Mouse (Mus musculus) natural killer cell, adult 2 months (primary cell): ENCODE data around the gene Jdp2.
A peak's percentile ranks its signal among the peaks of the same experiment; 100 is the strongest.

ENCODE experiments used
- DNase-seq, 2 experiments: peaks; one replicate each; pipeline ENCODE4 v3.0.0; 2022; ENCODE audit warnings: low spot score in 2 of 2

Jdp2 gene

GRCm38 (mm10) chr12:85598611-85599477 lies at the start of gene Jdp2:
Gene Jdp2 (plus strand): TSS chr12:85599027.
- peak; percentile 50 to 54 for DNase-seq

GRCm38 (mm10) chr12:85549661-85550060 lies 49.2 kb upstream of the Jdp2 start:
- no peak for DNase-seq

- no peak for DNase-seq
Observed at GRCm38 (mm10) chr12:85550435-85550834, 48.4 kb upstream of the Jdp2 start.

GRCm38 (mm10) chr12:85559299-85559698 lies 39.5 kb upstream of the Jdp2 start:
- no peak for DNase-seq

GRCm38 (mm10) chr12:85565441-85565840 lies 33.4 kb upstream of the Jdp2 start:
- no peak for DNase-seq

- no peak for DNase-seq
Observed at GRCm38 (mm10) chr12:85568298-85568697, 30.5 kb upstream of the Jdp2 start.

GRCm38 (mm10) chr12:85569393-85570157 lies 29.3 kb upstream of the Jdp2 start:
- DNase-seq, result no peak

GRCm38 (mm10) chr12:85570158-85570540 lies 28.7 kb upstream of the Jdp2 start:
- DNase-seq, result no peak

GRCm38 (mm10) chr12:85571312-85571711 lies 27.5 kb upstream of the Jdp2 start:
- DNase-seq, result no peak

GRCm38 (mm10) chr12:85572047-85572475 lies 26.8 kb upstream of the Jdp2 start:
- no peak for DNase-seq

- no peak for DNase-seq
Observed at GRCm38 (mm10) chr12:85574806-85575495, 23.9 kb upstream of the Jdp2 start.

- no peak for DNase-seq
Observed at GRCm38 (mm10) chr12:85575496-85575840, 23.4 kb upstream of the Jdp2 start.

- DNase-seq, result no peak
Observed at GRCm38 (mm10) chr12:85581261-85582066, 17.4 kb upstream of the Jdp2 start.

GRCm38 (mm10) chr12:85582067-85582316 lies 16.8 kb upstream of the Jdp2 start:
- DNase-seq, result no peak

GRCm38 (mm10) chr12:85585761-85586258 lies 13.0 kb upstream of the Jdp2 start:
- DNase-seq, result no peak

GRCm38 (mm10) chr12:85589870-85590382 lies 8.9 kb upstream of the Jdp2 start:
- no peak for DNase-seq

- DNase-seq, result peak; percentile 54 to 57
Observed at GRCm38 (mm10) chr12:85592943-85593342, 5.9 kb upstream of the Jdp2 start.

- no peak for DNase-seq
Observed at GRCm38 (mm10) chr12:85594390-85594789, 4.4 kb upstream of the Jdp2 start.

- no peak for DNase-seq
Observed at GRCm38 (mm10) chr12:85598053-85598452, 774 bp upstream of the Jdp2 start.

GRCm38 (mm10) chr12:85599478-85600152 lies 788 bp downstream of the Jdp2 start:
- peak; percentile 19 to 31 for DNase-seq

GRCm38 (mm10) chr12:85600637-85601036 lies 1.8 kb downstream of the Jdp2 start:
- no peak for DNase-seq
